Mouse (Mus musculus) gastrocnemius, postnatal 4 days (tissue): ENCODE measurements at regions not wholly inside any gene's neighbourhood (a gene's known extent, or its start where the extent isn't known, plus 50 kb on each side); places are given as distances from the start of the nearest gene placed in this dataset.

Source experiments
- DNase-seq, 2 experiments: peaks; one replicate each; pipeline ENCODE4 v3.0.0; 2021 to 2022; ENCODE audit warnings: low spot score in 2 of 2, mixed read lengths in 2 of 2

- DNase-seq: no peak
Measured at GRCm38 (mm10) chr16:49965528-49966250, 165.4 kb downstream of the Cd47 start.

GRCm38 (mm10) chr16:49966251-49966588 is 165.9 kb downstream of the Cd47 start:
- no peak for DNase-seq

DNA sequence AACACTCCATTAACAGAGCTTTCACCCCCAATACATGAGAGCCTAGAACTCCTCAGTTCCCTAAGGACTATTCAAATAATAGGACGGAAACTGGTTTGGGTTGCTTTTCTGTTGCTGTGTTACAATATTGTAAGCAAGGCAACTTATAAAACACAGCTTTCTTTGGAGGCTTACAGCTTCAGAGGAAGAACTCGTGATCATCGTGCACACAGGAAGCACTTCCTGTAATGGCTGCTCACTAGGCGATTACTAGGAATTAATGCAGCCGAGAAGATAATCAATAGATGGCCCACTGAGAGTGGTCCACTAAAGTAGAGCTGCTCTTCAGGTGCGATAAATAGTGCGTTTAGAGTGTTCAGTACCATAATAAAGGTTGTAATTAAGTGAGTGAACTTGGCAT is 166.8 kb downstream of the Cd47 start:
- DNase-seq: no peak

- no peak for DNase-seq
Measured at GRCm38 (mm10) chr16:49968291-49968870, 168.0 kb downstream of the Cd47 start.

GRCm38 (mm10) chr16:49969035-49969434 is 168.7 kb downstream of the Cd47 start:
- DNase-seq: no peak

- no peak for DNase-seq
Measured at GRCm38 (mm10) chr16:49969693-49970296, 169.5 kb downstream of the Cd47 start.

- DNase-seq: no peak
Measured at GRCm38 (mm10) chr16:49970297-49970804, 170.0 kb downstream of the Cd47 start.

DNA sequence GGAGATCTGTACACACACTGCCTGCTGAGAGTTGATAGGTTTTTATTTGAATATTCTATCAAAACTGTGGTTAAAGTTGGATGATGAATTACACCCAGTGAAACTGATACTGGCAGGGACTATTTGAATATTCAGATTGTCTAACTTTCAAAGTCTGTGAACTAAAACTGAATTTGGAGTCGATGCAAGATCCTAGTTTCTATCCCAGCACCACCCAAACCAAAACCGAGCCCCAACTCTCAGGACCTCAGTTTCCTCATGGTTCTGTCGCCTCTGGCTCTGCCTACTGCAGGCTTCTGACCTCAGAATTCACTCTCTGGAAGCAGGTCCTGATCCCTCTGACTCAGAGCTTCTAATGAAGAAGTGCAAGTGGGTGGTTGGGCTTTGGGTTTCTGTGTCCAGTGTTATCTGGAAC is 170.8 kb downstream of the Cd47 start:
- no peak for DNase-seq

DNA sequence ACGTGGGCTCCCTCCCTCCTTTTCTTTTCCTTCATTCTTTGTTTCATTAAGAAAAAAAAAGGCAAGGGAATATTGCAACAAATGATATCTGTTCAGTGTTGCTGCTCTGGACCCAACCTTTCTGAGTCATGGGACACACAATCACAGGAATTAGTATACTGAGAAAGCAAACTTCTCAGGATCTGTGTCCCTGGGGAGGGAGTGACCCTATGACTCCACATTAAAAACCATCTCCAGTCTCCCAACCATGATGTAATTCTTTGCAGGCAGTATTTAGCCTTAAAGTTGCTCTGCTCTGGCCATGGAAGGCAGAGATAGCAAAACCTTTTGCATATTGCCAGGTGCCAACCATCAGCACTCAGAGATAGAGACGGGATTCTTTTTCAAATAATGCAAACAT is 176.9 kb downstream of the Cd47 start:
- no peak for DNase-seq

DNA sequence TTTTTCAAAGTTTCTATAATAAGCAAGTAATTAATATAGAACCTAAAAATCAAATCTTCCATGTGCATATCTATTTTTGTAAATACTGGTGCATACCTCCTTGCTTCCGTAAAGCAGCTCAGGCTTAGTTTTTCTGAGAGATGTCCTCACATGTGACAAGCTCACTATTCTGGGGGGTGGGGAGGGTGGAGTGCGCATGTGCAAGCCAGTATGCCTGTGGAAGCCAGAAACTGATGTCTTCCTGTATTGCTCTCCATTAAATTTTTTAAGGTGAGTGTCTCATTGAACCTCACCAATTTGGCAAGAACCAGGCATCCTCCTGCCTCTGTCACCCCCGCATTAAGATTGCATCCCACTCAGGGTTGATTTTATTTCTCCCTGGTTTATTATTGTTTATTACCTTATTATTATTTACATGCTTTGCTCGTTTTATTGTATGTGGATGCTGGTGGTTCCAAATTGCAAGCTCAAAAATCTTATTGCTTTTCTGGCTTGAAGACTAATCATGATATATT is 179.2 kb downstream of the Cd47 start:
- DNase-seq: no peak

- DNase-seq: peak in 1 of 2 experiments; percentile 36
Measured at GRCm38 (mm10) chr16:49980178-49980646, 179.9 kb downstream of the Cd47 start.

- no peak for DNase-seq
Measured at GRCm38 (mm10) chr16:49982180-49982579, 181.8 kb downstream of the Cd47 start.

GRCm38 (mm10) chr16:49985082-49986076 is 185.0 kb downstream of the Cd47 start:
- no peak for DNase-seq

- no peak for DNase-seq
Measured at GRCm38 (mm10) chr16:49986954-49987353, 186.6 kb downstream of the Cd47 start.

DNA sequence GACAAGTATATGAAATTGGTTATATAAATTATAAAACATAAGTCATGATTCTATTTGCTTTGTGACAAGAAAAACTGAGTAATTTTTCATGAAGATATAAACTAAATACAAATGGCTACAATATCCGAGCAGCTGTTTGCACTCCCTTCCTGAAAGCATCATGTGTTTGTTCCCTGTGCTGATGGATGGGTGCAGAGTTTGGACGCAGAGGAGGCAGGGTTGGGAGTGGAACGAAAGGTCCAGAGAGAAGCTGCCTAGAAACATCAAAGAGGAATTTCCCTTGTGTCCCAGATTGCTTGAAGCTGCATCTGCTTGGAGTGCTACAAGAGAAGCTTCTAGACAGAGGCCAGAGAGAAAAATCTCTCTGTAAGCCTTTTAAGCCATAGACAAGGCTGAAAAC is 195.5 kb downstream of the Cd47 start:
- no peak for DNase-seq

DNA sequence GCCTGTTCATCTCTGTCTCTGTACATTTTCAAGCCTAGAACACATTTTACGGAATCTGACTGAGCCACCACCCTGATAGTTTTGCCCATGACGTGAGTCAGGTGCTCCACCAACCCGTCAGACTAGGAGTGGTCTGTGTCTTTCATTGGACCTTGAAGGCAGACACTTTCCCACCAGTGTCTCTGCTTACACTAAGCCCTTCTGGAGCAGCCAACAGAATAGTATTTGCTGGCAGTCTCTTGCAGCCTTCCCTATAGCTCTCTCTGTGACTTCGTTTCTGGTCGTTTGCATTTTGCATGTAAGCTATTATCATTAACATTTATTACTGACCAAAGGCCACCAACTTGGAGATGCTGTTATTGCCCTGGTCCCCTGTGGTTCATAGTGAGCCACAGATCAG is 196.3 kb downstream of the Cd47 start:
- no peak for DNase-seq

DNA sequence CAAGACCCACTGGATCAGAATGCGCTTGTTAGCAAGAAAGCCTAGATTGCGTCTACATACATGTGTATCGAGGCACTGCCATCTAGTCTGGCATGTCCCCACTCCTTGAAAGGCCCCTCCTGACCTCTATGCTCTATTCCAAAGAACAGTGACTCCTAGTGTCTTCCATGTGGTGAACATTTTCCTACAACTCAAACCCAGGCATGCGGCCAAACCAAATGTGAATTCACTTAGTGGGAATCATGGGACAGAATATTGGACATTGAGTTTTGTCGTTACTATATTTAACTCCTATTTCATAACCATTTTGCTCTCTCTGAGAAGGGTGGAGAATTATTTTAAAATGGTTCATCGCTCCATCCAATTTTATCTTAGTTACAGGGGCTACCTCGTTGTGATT is 196.7 kb downstream of the Cd47 start:
- DNase-seq: peak; percentile 60 to 81

DNA sequence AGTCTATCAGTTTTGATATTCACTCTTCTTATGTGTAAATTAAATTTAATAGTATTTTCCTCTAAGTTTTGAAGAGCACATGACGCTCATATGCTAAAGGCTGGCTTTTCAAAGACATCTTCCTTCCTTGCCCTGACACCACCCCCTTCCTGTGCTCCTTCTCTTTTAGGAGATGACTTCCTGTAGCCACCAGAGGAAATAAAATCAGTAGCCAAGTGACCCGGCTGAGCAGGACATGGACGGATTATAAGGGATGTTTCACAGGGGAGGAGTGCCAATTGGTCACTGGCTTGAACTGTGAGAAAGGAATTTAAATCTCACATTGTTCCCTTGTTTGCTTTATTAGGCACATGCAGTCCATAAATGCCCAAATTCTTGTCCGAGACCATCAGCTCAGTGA is 200.5 kb downstream of the Cd47 start:
- no peak for DNase-seq

DNA sequence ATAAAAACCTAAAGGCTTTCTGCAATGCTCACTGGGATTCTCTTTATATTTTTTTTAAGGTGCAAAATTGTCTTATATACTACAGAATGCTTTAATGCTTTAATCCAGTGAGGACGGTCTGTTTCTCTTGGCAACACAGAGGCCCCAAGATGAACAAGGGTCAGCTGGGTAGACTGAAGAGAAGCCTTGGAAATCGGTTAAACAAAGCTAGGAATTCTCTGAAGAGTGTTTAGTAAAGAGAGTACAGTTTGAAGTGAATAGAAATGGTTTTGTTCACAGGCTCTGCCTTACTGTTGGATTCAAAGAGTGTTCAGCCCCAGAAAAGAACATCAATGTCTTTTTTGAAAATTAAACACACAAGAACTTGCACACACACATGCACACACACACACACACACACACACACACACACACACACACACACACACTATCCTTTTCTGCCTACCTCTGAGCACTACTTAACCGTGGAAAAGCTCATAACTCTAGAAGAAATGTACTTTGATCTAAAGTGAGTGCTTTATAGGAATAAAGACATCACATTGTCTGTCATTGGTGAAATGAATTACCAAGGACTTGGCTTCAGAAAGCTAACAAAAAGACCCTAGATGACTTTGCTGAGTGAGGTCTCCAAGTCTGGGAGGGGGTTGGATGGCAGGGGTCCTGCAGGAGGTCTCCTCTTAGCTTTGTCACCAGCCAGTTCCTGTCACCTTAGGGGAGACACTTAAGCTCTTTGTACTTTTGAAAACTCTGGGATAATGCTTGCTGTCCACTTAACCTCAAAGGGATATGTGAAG is 201.5 kb downstream of the Cd47 start:
- DNase-seq: no peak

DNA sequence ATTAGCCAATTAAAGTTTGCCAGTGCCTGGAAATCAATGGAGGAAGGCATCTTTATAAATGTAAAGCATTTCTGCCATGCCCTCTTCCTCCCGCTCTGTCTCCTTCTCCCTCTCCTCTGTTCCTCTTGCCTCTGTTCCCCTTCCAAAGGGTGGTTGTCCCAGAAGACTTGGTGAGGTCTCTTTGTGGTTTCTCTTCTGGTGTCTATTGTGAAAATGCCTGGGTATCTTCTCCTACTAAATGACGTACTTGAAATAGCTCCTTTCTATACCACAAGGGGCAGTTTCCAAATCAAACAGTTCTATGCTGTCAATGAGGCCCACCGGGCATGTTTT is 202.1 kb downstream of the Cd47 start:
- DNase-seq: no peak
